Mouse (Mus musculus) midbrain, postnatal 0 days (tissue): ENCODE measurements around the gene Eng. TPM values are rescaled to one million over a fixed set of nuclear protein-coding genes. Genes with fewer than 3 reads are reported as not detected.
A peak's percentile ranks its signal among the peaks of the same experiment; 100 is the strongest.

Experiments used
- ATAC-seq: fragments of 200-750 bp; cut with Nextera tagmentation; 2 replicates; pipeline ENCODE4 v1.8.0; 2017; ENCODE audit warnings: moderate number of reproducible peaks, mild to moderate bottlenecking, moderate TSS enrichment, moderate library complexity; ENCODE audit not compliant: low FRiP score
- DNase-seq: peaks from one replicate; pipeline ENCODE4 v3.0.0-alpha.2; 2015; ENCODE audit warnings: low spot score
- H3K27ac ChIP-seq: fragments of 300-500 bp; sonication (generic); 2 replicates; pipeline ENCODE4 v1.5.1; 2014; ENCODE audit warnings: low read depth, mild to moderate bottlenecking, low read length, mixed read lengths
- H3K27me3 ChIP-seq: fragments of 300-500 bp; sonication (generic); 2 replicates; pipeline ENCODE4 v1.6.1; 2014; ENCODE audit warnings: low read length, control low read depth, mixed read lengths; ENCODE audit not compliant: insufficient read depth
- H3K36me3 ChIP-seq: fragments of 300-500 bp; sonication (generic); 2 replicates; pipeline ENCODE4 v1.6.1; 2014; ENCODE audit warnings: low read length, control low read depth, mixed read lengths; ENCODE audit not compliant: insufficient read depth
- H3K4me1 ChIP-seq: fragments of 300-500 bp; sonication (generic); 2 replicates; pipeline ENCODE4 v1.6.1; 2014; ENCODE audit warnings: mild to moderate bottlenecking, control low read depth, antibody characterized with exemption, low read length, mixed read lengths; ENCODE audit not compliant: insufficient read depth
- H3K4me2 ChIP-seq: fragments of 300-500 bp; sonication (generic); 2 replicates; pipeline ENCODE4 v1.6.1; 2014; ENCODE audit warnings: low read depth, mild to moderate bottlenecking, low read length, mixed read lengths; ENCODE audit not compliant: poor library complexity, severe bottlenecking
- H3K4me3 ChIP-seq: fragments of 300-500 bp; sonication (generic); 2 replicates; pipeline ENCODE4 v1.5.1; 2014; ENCODE audit warnings: low read depth, mild to moderate bottlenecking, low read length, moderate library complexity
- H3K9ac ChIP-seq: fragments of 300-500 bp; sonication (generic); replicated peaks from 2 replicates; pipeline ENCODE4 v1.6.1; 2014; ENCODE audit warnings: mild to moderate bottlenecking, low read length, moderate library complexity, mixed read lengths; ENCODE audit not compliant: poor library complexity, severe bottlenecking
- H3K9me3 ChIP-seq: fragments of 300-500 bp; sonication (generic); 2 replicates; pipeline ENCODE4 v1.6.1; 2016; ENCODE audit warnings: low read length, control low read depth
- CTCF ChIP-seq: IDR thresholded peaks from 2 replicates; pipeline ENCODE4 v1.5.1; 2016; ENCODE audit warnings: antibody characterized with exemption, mild to moderate bottlenecking
- WGBS: fragments of 180-500 bp; shearing (Covaris S2); extraction: QIAGEN DNeasy Blood & Tissue Kit; methylation state at CpG from one replicate; pipeline ENCODE4 v1.1.7; 2014; 5-methylcytosine and 5-hydroxymethylcytosine counted together
- polyA plus RNA-seq: library from polyadenylated mRNA; unstranded; fragments of >200 nt; fragmentation: Nextera tagmentation; extraction: Ambion mirVana; gene quantifications from 2 replicates; pipeline ENCODE4 v1.2.1, GENCODE M21; 2015
- total RNA-seq: library from RNA; depleted of rRNA; stranded (reverse); fragments of >200 nt; gene quantifications from 2 replicates; pipeline ENCODE4 v1.2.3, GENCODE M21; 2014

Eng gene
- total and polyA plus RNA-seq, 2 experiments from 2014 or later, result 20.0 to 20.3 TPM

- ATAC-seq (no peak), DNase-seq (no peak)
- Histone ChIP-seq H3K9me3 (no peaks in the 10 kb centered on the region), H3K27me3 (no peaks in the 10 kb centered on the region), H3K4me2 (no peak overlapping the region), H3K36me3 (peaks cover 50% of the 10 kb centered on the region), H3K9ac (no peak overlapping the region), H3K27ac (no peak overlapping the region), H3K4me3 (no peak overlapping the region), H3K4me1 (no peaks in the 10 kb centered on the region)
- 91% methylated on average over 10 of the region's 10 CpGs for WGBS
- TF ChIP-seq CTCF, result no peak
Measured at GRCm38 (mm10) chr2:32683701-32684100, 37.3 kb downstream of the Eng start.

- peaks cover 50% of the 10 kb centered on the region for H3K36me3 ChIP-seq
- 91% methylated on average over 15 of the region's 15 CpGs for WGBS
- no peaks in the 10 kb centered on the region for H3K27me3 ChIP-seq
Measured at GRCm38 (mm10) chr2:32684681-32685428, 38.5 kb downstream of the Eng start.

GRCm38 (mm10) chr2:32685807-32686206 lies 39.4 kb downstream of the Eng start:
- ATAC-seq (no peak), DNase-seq (no peak)
- Histone ChIP-seq H3K4me3 (no peak overlapping the region), H3K4me2 (no peak overlapping the region), H3K4me1 (0 out of 2 replicates have a peak, but pooled peaks cover 3% of the 10 kb centered on the region), H3K27me3 (no peaks in the 10 kb centered on the region), H3K27ac (no peak overlapping the region), H3K36me3 (peaks cover 54% of the 10 kb centered on the region), H3K9ac (no peak overlapping the region), H3K9me3 (no peaks in the 10 kb centered on the region)
- 96% methylated on average over 3 of the region's 3 CpGs for WGBS
- TF ChIP-seq CTCF, result no peak

More at GRCm38 (mm10) chr2:32684681-32685428, 38.5 kb downstream of the Eng start:
- Histone ChIP-seq H3K4me1 (0 out of 2 replicates have a peak, but pooled peaks cover 3% of the 10 kb centered on the region), H3K9me3 (no peaks in the 10 kb centered on the region), H3K4me3 (no peak overlapping the region), H3K4me2 (no peak overlapping the region), H3K27ac (no peak overlapping the region), H3K9ac (0 out of 2 replicates have a peak overlapping the region, but pooled peaks have one; percentile 1)
- DNase-seq (no peak), ATAC-seq (no peak)
- TF ChIP-seq CTCF, result no peak

- H3K4me3 ChIP-seq, result no peak overlapping the region
- H3K9me3 ChIP-seq, result no peaks in the 10 kb centered on the region
- no peak for TF ChIP-seq CTCF
- H3K27ac ChIP-seq, result no peak overlapping the region
- H3K4me1 ChIP-seq, result 0 out of 2 replicates have a peak, but pooled peaks cover 3% of the 10 kb centered on the region
- no peak for DNase-seq
- H3K4me2 ChIP-seq, result no peak overlapping the region
- 85% methylated on average over 6 of the region's 6 CpGs for WGBS
- no peak overlapping the region for H3K9ac ChIP-seq
- no peak for ATAC-seq
- H3K27me3 ChIP-seq, result no peaks in the 10 kb centered on the region
- peaks cover 57% of the 10 kb centered on the region for H3K36me3 ChIP-seq
Measured at GRCm38 (mm10) chr2:32686640-32687039, 40.2 kb downstream of the Eng start.

GRCm38 (mm10) chr2:32687562-32687961 lies 41.2 kb downstream of the Eng start:
- Histone ChIP-seq H3K4me2 (no peak overlapping the region), H3K4me3 (no peak overlapping the region), H3K9ac (no peak overlapping the region), H3K27me3 (no peaks in the 10 kb centered on the region), H3K9me3 (no peaks in the 10 kb centered on the region), H3K27ac (no peak overlapping the region), H3K36me3 (peaks cover 52% of the 10 kb centered on the region), H3K4me1 (peaks cover 3% of the 10 kb centered on the region; the same call in 1 of the 2 replicates)
- no peak for TF ChIP-seq CTCF
- ATAC-seq, result no peak
- 95% methylated on average over 8 of the region's 8 CpGs for WGBS
- DNase-seq, result no peak

- Histone ChIP-seq H3K9me3 (no peaks in the 10 kb centered on the region), H3K9ac (no peak overlapping the region), H3K4me2 (no peak overlapping the region), H3K27me3 (no peaks in the 10 kb centered on the region), H3K36me3 (peaks cover 38% of the 10 kb centered on the region), H3K4me1 (peaks cover 3% of the 10 kb centered on the region; the same call in 1 of the 2 replicates), H3K27ac (no peak overlapping the region), H3K4me3 (no peak overlapping the region)
- WGBS, result 19% methylated on average over 5 of the region's 5 CpGs
- DNase-seq, result peak; percentile 93
- TF ChIP-seq CTCF, result peak; percentile 100
- 0 out of 2 replicates have a peak, but pooled peaks have one; percentile 27 for ATAC-seq
Measured at GRCm38 (mm10) chr2:32689420-32689819, 43.0 kb downstream of the Eng start.
